ENCODE assay signal across 8 mouse cellular contexts in genomic region chr6:92464781-92465337, GRCm38 (mm10).
DNase-seq lines count a peak whose midpoint lies in the region; ATAC-seq lines count a peak whose summit lies in the region.

No protein-coding gene starts in this region.

- 49% methylated on average over 7 of the region's 7 CpGs for WGBS in hindbrain, embryonic 13.5 days
- WGBS in hindbrain, embryonic 10.5 days = 70% methylated on average over 7 of the region's 7 CpGs
- WGBS in kidney, embryonic 14.5 days = 61% methylated on average over 7 of the region's 7 CpGs
- WGBS in neural tube, embryonic 14.5 days = 56% methylated on average over 7 of the region's 7 CpGs

- peaks cover 75% of the 10 kb centered on the region for H3K4me1 ChIP-seq in hindbrain, embryonic 13.5 days (replicated peaks)
- peaks cover 45% of the 10 kb centered on the region for H3K4me1 ChIP-seq in hindbrain, embryonic 10.5 days (replicated peaks)
- peaks cover 23% of the 10 kb centered on the region; the same call in 1 of the 2 replicates for H3K4me1 ChIP-seq in kidney, embryonic 14.5 days (ENCODE audit: control insufficient read depth, insufficient read depth, low read length)
- H3K4me1 ChIP-seq in neural tube, embryonic 14.5 days (ENCODE audit: control insufficient read depth, insufficient read depth, low read length) = peaks cover 29% of the 10 kb centered on the region

- H3K4me3 ChIP-seq in hindbrain, embryonic 13.5 days = no peak overlapping the region
- no peak overlapping the region for H3K4me3 ChIP-seq in hindbrain, embryonic 10.5 days
- H3K4me3 ChIP-seq in kidney, embryonic 14.5 days (ENCODE audit: low read length) = no peak overlapping the region
- H3K4me3 ChIP-seq in neural tube, embryonic 14.5 days (ENCODE audit: low read depth, low read length) = no peak overlapping the region

- no peak for DNase-seq in hindbrain, embryonic 10.5 days (ENCODE audit: low spot score)
- peak; percentile 77 for DNase-seq in heart, adult 8-10 months (ENCODE audit: low spot score)
- no peak for DNase-seq in T-cell, adult 2 months (ENCODE audit: low spot score)

- no peak overlapping the region for H3K4me2 ChIP-seq in hindbrain, embryonic 13.5 days
- no peak overlapping the region for H3K4me2 ChIP-seq in kidney, embryonic 14.5 days (replicated peaks; ENCODE audit: low read depth, low read length)
- no peak overlapping the region for H3K4me2 ChIP-seq in neural tube, embryonic 14.5 days (ENCODE audit: low read depth, low read length)

- H3K27me3 ChIP-seq in hindbrain, embryonic 13.5 days = no peaks in the 10 kb centered on the region
- no peaks in the 10 kb centered on the region for H3K27me3 ChIP-seq in hindbrain, embryonic 10.5 days (ENCODE audit: insufficient read depth, poor library complexity, severe bottlenecking)
- H3K27me3 ChIP-seq in kidney, embryonic 14.5 days (ENCODE audit: control insufficient read depth, insufficient read depth, low read length) = no peaks in the 10 kb centered on the region
- H3K27me3 ChIP-seq in neural tube, embryonic 14.5 days (ENCODE audit: control insufficient read depth, insufficient read depth, low read length) = no peaks in the 10 kb centered on the region

- peak overlapping the region; percentile 73 for H3K27ac ChIP-seq in hindbrain, embryonic 13.5 days
- no peak overlapping the region for H3K27ac ChIP-seq in hindbrain, embryonic 10.5 days
- H3K27ac ChIP-seq in kidney, embryonic 14.5 days (ENCODE audit: low read depth, low read length) = peak overlapping the region; percentile 30; the same call in 1 of the 2 replicates
- peak overlapping the region; percentile 48 for H3K27ac ChIP-seq in neural tube, embryonic 14.5 days (ENCODE audit: low read depth, low read length)

- H3K36me3 ChIP-seq in hindbrain, embryonic 13.5 days = no peaks in the 10 kb centered on the region
- no peaks in the 10 kb centered on the region for H3K36me3 ChIP-seq in hindbrain, embryonic 10.5 days
- no peaks in the 10 kb centered on the region for H3K36me3 ChIP-seq in kidney, embryonic 14.5 days (ENCODE audit: control insufficient read depth, insufficient read depth, low read length)
- no peaks in the 10 kb centered on the region for H3K36me3 ChIP-seq in neural tube, embryonic 14.5 days (ENCODE audit: control insufficient read depth, insufficient read depth, low read length)

- H3K9ac ChIP-seq in hindbrain, embryonic 13.5 days = no peak overlapping the region
- H3K9ac ChIP-seq in kidney, embryonic 14.5 days (ENCODE audit: low read depth, low read length) = no peak overlapping the region
- no peak overlapping the region for H3K9ac ChIP-seq in neural tube, embryonic 14.5 days (replicated peaks; ENCODE audit: low read depth, low read length)

- no peaks in the 10 kb centered on the region for H3K9me3 ChIP-seq in hindbrain, embryonic 13.5 days
- H3K9me3 ChIP-seq in hindbrain, embryonic 10.5 days = no peaks in the 10 kb centered on the region
- no peaks in the 10 kb centered on the region for H3K9me3 ChIP-seq in kidney, embryonic 14.5 days (ENCODE audit: control insufficient read depth, low read length)
- no peaks in the 10 kb centered on the region for H3K9me3 ChIP-seq in neural tube, embryonic 14.5 days (ENCODE audit: control insufficient read depth, low read length)

- peak; percentile 55 for ATAC-seq in hindbrain, embryonic 13.5 days (ENCODE audit: low FRiP score)
- ATAC-seq in cerebellum, adult (ENCODE audit: insufficient number of reproducible peaks, low FRiP score, low TSS enrichment) = peak; percentile 59
- ATAC-seq in kidney, embryonic 14.5 days (ENCODE audit: low FRiP score, low TSS enrichment) = no peak
- no peak for ATAC-seq in neural tube, embryonic 14.5 days (ENCODE audit: low read depth)
- ATAC-seq in erythroid progenitor cell, adult 5-6 weeks (replicated peaks; ENCODE audit: low FRiP score, poor library complexity, severe bottlenecking) = no peak

Comparison
In these comparisons a context has a peak if more than half of its experiments do, and no peak if none do; other contexts are left out.
1. ATAC-seq: peak in hindbrain, embryonic 13.5 days (single experiment) and cerebellum, adult (single experiment); none in kidney, embryonic 14.5 days (single experiment), neural tube, embryonic 14.5 days (single experiment) and erythroid progenitor cell, adult 5-6 weeks (single experiment).